Mouse (Mus musculus) regulatory T cell (primary cell): ENCODE measurements at regions not wholly inside any gene's neighbourhood (a gene's known extent, or its start where the extent isn't known, plus 50 kb on each side); places are given as distances from the start of the nearest gene placed in this dataset.

Experiments
- in situ Hi-C: fragments of 300-600 bp; cut with MboI, MseI; formaldehyde crosslinking; loops from one replicate; pipeline ENCODE4 v1.15.1; 2025; ENCODE audit warnings: high pct_unique_total_duplicates

DNA sequence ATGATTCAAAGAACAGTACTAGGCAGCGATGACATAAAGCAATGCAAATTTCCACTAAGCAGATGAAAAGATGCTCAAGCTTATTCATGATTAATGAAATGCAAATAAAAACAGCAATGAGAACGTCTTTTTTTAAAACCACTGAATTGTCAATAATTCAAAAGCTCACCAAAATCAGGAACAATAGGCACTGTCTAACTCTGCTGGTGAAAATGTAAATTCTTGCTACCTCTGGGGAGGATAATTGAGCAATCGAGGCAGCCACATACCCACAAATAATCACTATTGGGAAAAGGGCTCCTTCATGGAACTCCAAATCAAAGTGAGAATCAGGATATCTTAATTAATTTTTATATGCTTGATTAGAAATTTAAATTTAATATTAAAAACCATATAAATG, 663.3 kb downstream of the Smarca1 start:
- in situ Hi-C loops = no loop called here

DNA sequence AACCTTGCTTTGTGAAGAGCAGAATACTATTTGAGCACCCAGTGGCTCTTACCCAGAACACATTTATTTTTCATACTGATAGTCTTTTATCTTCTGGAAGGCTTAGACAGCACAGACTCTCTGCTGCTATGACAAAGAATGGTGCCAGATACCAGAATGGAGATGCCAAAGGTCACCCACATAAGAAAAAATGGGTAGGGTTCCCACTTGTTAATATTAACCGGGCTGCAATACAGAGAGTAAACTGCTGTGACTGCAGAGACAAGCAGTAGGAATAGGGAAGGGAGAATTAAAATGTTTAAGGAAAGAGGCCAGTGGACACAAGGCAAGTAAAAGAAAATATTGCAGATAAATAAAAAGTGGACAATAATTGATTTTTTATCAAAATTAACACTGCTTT, 709.9 kb downstream of the Smarca1 start:
- in situ Hi-C loops = no loop called here

DNA sequence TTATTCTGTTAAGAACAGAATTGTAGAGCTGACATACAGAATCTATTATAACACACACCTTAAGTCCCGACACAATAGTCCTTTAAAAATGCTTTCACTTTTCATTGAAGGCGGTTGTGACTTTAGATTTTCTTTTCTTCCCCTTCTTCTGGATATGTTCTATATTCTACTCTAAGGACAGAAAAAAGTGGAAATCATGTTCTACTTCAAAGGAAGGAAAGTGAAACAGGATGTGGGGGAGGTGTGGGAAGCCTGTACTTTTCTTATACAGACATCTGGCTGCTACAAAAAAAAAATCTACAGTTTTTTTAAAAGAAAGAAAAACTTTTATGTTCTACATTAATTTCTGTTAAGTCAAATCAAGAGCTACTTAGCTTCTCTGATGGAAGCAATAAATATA, 735.0 kb downstream of the Smarca1 start:
- in situ Hi-C loops = no loop called here

DNA sequence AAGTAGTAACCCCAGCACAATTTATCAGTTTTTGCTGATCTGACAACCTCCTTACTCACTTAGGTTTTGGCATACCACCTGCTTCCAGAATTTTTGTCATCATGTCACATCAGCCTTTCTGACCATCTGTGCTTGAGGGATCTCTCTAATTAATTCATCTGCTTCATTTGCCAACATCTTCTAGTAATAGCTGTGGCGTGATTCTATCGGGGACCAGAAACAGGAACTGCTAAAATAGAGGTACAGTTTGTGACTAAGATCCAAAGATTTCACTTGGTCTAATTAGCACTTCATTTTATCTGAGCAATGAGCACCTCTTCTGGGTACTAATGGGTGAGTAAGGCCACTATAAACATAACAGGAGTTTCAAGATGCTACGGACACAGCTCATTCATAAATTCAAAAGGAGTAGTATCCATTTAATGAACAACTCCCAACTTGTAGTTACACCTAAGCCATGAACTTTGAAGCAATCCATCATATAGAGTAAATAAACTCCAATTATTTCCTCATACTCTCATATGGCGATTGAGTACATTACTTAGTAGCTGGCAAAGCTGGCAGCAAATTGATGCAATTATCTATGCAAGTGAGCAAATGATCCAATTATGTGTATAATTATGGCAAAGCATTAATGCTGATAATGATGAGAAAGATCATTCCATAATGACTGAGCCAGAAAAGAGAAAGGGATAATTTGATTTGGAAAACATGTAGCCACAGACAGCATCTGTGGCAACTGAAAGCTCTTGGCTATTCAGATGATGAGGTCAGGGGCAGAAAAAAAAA, 768.4 kb downstream of the Smarca1 start:
- in situ Hi-C loops = loop anchor here (10.0 kb wide), 1 partner anchor 1120 kb away; no protein-coding TSS in a partner anchor
